Mouse (Mus musculus): ENCODE measurements around the gene Iqgap2. TPM values are rescaled to one million over a fixed set of nuclear protein-coding genes. Genes with fewer than 3 reads are reported as not detected.

Iqgap2 gene
- polyA plus RNA-seq, 1 experiment from 2014 or later: 9.6 TPM

DNA sequence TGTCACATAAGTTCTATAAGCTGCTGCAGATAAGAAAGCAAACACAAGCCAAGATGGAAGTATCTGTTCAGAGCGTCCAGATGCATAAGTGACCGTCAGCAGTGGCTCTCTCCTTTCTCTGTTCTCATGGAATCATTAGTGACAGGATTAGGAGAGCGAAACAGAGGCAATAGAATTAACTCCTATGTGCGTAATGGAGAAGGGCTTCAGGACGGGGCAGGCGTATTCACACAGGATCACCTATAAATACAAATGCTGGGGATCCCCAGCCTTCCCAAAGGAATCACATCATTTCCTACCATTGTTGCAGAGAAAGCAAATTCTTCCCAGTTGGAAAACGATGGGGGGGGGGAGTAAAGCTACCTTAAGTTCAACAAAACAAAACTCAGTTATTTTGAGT is 232.3 kb downstream of the Iqgap2 start:
- Histone ChIP-seq H3K4me3 (no peak overlapping the region), H3K9ac (no peak overlapping the region), H3K27ac (no peak overlapping the region), H3K36me3 (peaks cover 14% of the 10 kb centered on the region), H3K9me3 (no peaks in the 10 kb centered on the region), H3K27me3 (no peaks in the 10 kb centered on the region), H3K4me1 (peaks cover 4% of the 10 kb centered on the region; the same call in 1 of the 2 replicates), H3K4me2 (no peak overlapping the region)
- no peak for ATAC-seq (ENCODE audit: insufficient number of reproducible peaks, low FRiP score, low TSS enrichment, low read depth)
- WGBS: 78% methylated on average over 7 of the region's 7 CpGs

DNA sequence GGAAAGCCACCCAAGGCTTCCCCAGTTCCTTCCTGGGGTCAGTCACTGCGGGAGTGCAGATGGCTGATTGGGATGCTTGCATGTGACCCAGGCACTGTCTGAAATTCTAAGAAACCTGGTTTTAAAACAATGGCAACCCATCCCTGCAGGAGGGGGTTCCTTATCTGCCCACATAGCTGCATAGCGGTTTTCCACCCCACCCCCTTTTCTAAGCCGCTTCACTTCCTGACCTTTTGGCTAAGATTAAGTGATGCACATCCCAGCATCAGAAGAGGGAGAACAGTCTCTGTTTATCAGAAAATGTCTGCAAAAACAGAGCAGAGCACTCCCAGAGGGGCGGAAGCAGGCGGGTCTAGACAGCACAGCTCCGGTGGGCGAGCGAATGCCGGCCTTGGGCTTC is 234.6 kb downstream of the Iqgap2 start:
- WGBS: 78% methylated on average over 9 of the region's 9 CpGs
- no peak overlapping the region for H3K27ac ChIP-seq
- H3K4me1 ChIP-seq: peaks cover 4% of the 10 kb centered on the region; the same call in 1 of the 2 replicates
- peaks cover 7% of the 10 kb centered on the region; the same call in 1 of the 2 replicates for H3K36me3 ChIP-seq
- H3K27me3 ChIP-seq: no peaks in the 10 kb centered on the region
- H3K9ac ChIP-seq: no peak overlapping the region
- no peak for ATAC-seq (ENCODE audit: insufficient number of reproducible peaks, low FRiP score, low TSS enrichment, low read depth)
- H3K4me2 ChIP-seq: no peak overlapping the region
- no peak overlapping the region for H3K4me3 ChIP-seq
- no peaks in the 10 kb centered on the region for H3K9me3 ChIP-seq

DNA sequence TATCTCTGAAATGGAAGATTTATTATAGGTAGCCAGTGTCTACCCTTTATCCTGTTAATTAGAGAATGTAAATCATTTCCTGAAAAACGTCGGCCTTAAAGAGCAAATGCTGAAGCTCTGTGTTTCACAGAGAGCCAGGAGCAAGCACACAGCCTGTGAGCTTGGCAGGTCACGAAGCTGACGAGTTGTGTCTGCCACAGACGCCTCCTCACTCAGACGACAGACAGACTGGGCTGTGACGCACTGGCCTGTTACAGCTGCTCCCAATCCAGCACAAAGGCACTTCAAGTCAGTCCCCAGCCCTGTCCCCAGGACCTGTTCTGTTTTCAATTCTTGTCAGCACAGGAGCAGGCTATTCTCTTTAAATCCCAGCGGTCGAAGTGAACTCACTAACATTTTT is 236.4 kb downstream of the Iqgap2 start:
- Histone ChIP-seq H3K4me1 (peaks cover 4% of the 10 kb centered on the region; the same call in 1 of the 2 replicates), H3K27me3 (no peaks in the 10 kb centered on the region), H3K27ac (no peak overlapping the region), H3K4me2 (no peak overlapping the region), H3K36me3 (no peaks in the 10 kb centered on the region), H3K9me3 (no peaks in the 10 kb centered on the region), H3K9ac (no peak overlapping the region), H3K4me3 (no peak overlapping the region)
- WGBS: 16% methylated on average over 9 of the region's 9 CpGs
- ATAC-seq (ENCODE audit: insufficient number of reproducible peaks, low FRiP score, low TSS enrichment, low read depth): no peak

DNA sequence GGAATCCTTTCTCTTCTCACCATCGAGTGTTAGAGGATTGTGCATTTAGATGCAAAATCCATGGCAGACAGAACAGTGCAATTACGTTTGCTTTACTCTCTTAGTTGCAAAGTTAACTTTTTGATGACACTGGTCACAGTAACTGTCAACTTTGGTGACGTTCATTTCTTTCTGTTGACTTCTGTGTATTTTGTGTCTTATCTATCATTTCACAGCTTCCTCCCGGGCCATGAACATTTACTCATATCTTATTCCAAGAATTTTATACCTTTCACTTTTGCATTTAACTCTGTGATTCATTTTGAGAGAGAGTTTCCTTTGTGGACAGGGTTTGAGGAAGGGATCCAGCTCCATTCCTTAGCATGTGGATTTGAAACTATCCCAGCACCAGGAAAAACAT is 238.0 kb downstream of the Iqgap2 start:
- Histone ChIP-seq H3K9me3 (no peaks in the 10 kb centered on the region), H3K27me3 (no peaks in the 10 kb centered on the region), H3K4me3 (no peak overlapping the region), H3K36me3 (no peaks in the 10 kb centered on the region), H3K4me2 (no peak overlapping the region), H3K9ac (no peak overlapping the region), H3K27ac (no peak overlapping the region), H3K4me1 (peaks cover 4% of the 10 kb centered on the region; the same call in 1 of the 2 replicates)
- WGBS: 74% methylated on average over 4 of the region's 4 CpGs
- ATAC-seq (ENCODE audit: insufficient number of reproducible peaks, low FRiP score, low TSS enrichment, low read depth): no peak

DNA sequence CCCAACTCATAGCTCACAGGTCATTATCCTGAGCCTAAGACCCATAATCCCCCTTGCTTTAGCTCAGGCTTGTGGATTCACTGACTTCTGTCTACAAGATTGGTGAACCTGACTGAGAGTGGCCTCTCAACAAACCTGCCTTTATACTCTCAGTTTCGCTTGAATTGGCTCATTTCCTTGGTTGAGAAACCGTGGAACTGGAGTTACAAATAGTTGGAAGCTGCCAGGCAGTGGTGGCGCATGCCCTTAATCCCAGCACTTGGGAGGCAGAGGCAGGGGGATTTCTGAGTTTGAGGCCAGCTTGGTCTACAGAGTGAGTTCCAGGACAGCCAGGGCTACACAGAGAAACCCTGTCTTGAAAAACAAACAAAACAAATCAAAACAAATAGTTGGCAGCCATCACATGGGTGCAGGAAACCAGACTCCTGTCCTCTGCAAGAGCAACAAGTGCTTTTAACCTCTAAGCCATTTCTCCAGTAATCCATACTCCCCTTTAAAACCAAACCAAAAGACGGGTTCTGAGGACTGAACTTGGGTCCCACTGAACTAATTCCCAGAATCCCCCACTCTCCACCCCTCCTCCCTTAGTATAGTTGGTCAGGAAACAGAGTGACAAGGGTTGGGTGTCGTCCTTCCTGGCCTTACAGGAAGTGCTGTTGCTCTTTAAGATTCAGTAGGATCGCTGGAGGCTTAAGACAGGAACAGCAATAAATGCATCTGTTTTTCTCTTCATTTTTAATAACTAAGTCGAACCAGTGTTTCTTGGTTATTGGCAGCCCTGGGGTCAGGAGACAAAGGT is 239.7 kb downstream of the Iqgap2 start:
- no peak for ATAC-seq (ENCODE audit: insufficient number of reproducible peaks, low FRiP score, low TSS enrichment, low read depth)
- Histone ChIP-seq H3K9me3 (no peaks in the 10 kb centered on the region), H3K27ac (no peak overlapping the region), H3K9ac (no peak overlapping the region), H3K4me3 (no peak overlapping the region), H3K4me2 (no peak overlapping the region), H3K36me3 (no peaks in the 10 kb centered on the region), H3K27me3 (no peaks in the 10 kb centered on the region), H3K4me1 (peaks cover 4% of the 10 kb centered on the region; the same call in 1 of the 2 replicates)
- WGBS: 66% methylated on average over 7 of the region's 7 CpGs

DNA sequence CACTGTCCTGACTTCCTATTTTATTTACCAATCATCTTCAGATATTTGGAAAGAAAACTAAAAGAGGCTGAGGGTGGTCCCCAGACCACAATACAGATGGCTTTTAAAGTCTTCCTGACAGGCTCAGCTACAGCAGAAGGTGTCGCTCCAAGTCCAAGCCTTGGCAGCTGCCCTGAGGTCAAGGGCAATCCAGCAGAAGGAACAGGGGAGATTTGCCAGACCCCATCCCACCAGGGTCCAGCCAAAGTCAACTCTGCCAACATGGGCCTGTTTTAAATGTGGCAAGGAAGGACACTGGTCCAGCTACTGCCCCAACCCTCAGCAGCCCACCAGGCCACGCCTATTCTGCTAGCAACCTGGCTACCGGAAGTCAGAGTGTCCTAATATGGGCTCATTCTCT is 241.8 kb downstream of the Iqgap2 start:
- Histone ChIP-seq H3K36me3 (0 out of 2 replicates have a peak, but pooled peaks cover 3% of the 10 kb centered on the region), H3K4me2 (no peak overlapping the region), H3K27ac (no peak overlapping the region), H3K4me1 (no peaks in the 10 kb centered on the region), H3K27me3 (no peaks in the 10 kb centered on the region), H3K9me3 (no peaks in the 10 kb centered on the region), H3K9ac (no peak overlapping the region), H3K4me3 (no peak overlapping the region)
- no peak for ATAC-seq (ENCODE audit: insufficient number of reproducible peaks, low FRiP score, low TSS enrichment, low read depth)
- WGBS: 81% methylated on average over 3 of the region's 3 CpGs

DNA sequence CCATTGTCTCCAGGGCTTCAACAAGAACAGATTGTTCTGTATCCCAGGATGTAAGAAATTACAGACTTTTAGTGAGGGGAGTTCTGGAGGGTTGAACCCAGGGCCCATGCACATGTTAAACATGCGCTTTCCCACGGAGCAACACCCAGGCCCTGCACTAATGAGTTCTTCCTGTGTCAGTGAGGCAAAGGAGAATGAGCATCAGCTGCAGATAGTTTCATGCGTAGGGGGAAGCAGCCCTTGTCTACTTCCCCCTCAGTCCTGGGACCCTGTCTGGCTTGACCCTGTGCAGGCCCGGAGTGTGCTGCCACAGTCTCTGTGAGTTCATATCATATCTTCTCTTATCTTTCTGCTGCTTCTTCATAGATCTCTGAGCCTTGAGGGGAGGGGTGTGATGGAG is 244.5 kb downstream of the Iqgap2 start:
- Histone ChIP-seq H3K9me3 (no peaks in the 10 kb centered on the region), H3K4me2 (no peak overlapping the region), H3K36me3 (0 out of 2 replicates have a peak, but pooled peaks cover 3% of the 10 kb centered on the region), H3K9ac (no peak overlapping the region), H3K27me3 (no peaks in the 10 kb centered on the region), H3K27ac (peak overlapping the region; percentile 44; the same call in 1 of the 2 replicates), H3K4me1 (peaks cover 11% of the 10 kb centered on the region), H3K4me3 (no peak overlapping the region)
- ATAC-seq (ENCODE audit: insufficient number of reproducible peaks, low FRiP score, low TSS enrichment, low read depth): 0 out of 2 replicates have a peak, but pooled peaks have one; percentile 8
- 33% methylated on average over 4 of the region's 4 CpGs for WGBS

DNA sequence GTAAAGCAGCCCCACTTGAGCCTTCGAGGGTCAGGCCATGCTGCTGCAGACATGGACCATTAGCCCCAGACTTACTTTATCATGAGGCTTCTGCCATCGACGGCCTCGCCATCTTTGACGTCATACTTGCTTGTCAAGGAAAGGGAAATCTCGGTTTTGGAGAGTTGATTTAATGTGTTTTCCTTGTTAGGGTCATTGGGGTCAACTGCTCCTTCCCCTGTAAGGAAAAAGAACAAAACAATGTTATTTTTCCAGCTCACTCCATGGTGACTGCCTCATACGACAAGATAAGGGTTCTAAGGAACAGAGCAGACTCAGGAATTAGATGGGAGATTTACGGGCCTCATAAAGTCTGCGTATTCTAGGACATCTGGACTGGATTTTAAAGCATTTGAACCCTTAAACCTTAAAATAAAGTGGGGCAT is 245.0 kb downstream of the Iqgap2 start:
- H3K9ac ChIP-seq: no peak overlapping the region
- H3K9me3 ChIP-seq: no peaks in the 10 kb centered on the region
- 0 out of 2 replicates have a peak, but pooled peaks cover 3% of the 10 kb centered on the region for H3K36me3 ChIP-seq
- ATAC-seq (ENCODE audit: insufficient number of reproducible peaks, low FRiP score, low TSS enrichment, low read depth): no peak
- H3K4me1 ChIP-seq: peaks cover 11% of the 10 kb centered on the region
- H3K4me2 ChIP-seq: no peak overlapping the region
- 25% methylated on average over 9 of the region's 9 CpGs for WGBS
- no peak overlapping the region for H3K4me3 ChIP-seq
- H3K27me3 ChIP-seq: no peaks in the 10 kb centered on the region
- H3K27ac ChIP-seq: no peak overlapping the region

DNA sequence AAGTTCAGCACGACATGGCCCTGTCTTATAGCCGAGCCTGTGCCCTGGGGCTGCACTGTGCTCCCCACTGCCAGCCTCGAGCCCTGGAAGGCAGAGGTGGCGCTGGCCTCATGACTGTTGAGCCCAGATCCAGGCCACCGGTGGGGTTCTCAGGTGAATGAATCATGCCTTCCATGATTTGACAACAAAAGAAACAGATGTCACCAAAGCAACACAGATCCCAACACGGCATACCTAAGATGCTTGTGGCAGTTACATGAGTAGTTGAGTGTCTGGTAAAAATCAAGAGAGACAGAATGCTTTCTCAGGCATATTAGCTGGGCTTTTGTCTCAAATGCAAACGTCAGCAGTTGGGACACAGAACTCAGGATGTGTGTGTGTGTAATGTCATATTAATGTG is 248.0 kb downstream of the Iqgap2 start:
- no peak overlapping the region for H3K9ac ChIP-seq
- no peaks in the 10 kb centered on the region for H3K9me3 ChIP-seq
- 0 out of 2 replicates have a peak, but pooled peaks cover 3% of the 10 kb centered on the region for H3K36me3 ChIP-seq
- H3K4me2 ChIP-seq: no peak overlapping the region
- no peak for ATAC-seq (ENCODE audit: insufficient number of reproducible peaks, low FRiP score, low TSS enrichment, low read depth)
- no peak overlapping the region for H3K4me3 ChIP-seq
- H3K27ac ChIP-seq: peak overlapping the region; percentile 60
- 27% methylated on average over 7 of the region's 7 CpGs for WGBS
- H3K27me3 ChIP-seq: no peaks in the 10 kb centered on the region
- H3K4me1 ChIP-seq: peaks cover 16% of the 10 kb centered on the region

DNA sequence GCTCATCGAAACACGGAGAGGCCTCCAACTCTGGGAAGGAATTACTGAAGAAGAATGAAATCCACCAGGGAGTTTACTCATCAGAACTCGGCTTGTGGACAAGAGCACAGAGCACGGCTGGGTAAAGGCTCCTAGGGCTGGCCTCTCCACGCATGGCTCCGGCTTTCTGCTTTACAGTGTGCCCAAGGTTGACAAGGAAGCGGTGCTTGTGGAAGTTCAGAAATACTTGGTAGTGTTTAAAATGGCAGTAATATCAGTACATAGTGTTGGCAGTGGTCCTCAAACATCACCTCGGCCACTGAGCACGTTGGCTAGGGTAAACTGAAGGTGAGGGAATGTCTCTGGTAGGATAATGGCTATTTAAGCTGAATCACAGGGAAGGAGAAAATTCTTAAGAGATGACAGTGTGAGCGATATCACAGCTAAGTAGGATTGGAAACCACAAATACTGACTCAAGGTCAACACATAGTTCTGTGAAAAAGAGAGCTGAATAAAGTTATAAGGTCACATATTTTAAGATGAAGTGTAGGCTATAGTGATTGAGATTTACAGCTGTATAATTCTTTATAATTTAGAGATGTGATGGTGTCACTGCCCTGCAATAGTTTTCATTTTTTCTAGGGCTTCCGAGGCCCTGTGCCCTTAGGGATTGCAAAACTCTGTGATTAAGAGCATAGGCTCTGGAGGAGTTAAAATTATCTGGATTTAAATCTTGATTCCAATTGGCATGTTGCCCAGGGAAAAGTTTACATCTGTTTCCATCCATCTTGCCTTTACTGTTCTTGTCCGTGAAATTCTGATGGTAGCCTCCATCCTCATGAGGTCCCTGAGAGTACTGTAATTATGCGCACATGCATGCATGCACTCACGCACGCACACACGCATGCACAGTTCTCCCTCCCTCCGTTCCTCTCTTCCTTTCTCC is 250.4 kb downstream of the Iqgap2 start:
- ATAC-seq (ENCODE audit: insufficient number of reproducible peaks, low FRiP score, low TSS enrichment, low read depth): no peak
- Histone ChIP-seq H3K27me3 (no peaks in the 10 kb centered on the region), H3K9ac (no peak overlapping the region), H3K4me1 (peaks cover 16% of the 10 kb centered on the region), H3K36me3 (no peaks in the 10 kb centered on the region), H3K9me3 (no peaks in the 10 kb centered on the region), H3K4me3 (no peak overlapping the region), H3K27ac (no peak overlapping the region), H3K4me2 (no peak overlapping the region)
- 71% methylated on average over 17 of the region's 17 CpGs for WGBS

DNA sequence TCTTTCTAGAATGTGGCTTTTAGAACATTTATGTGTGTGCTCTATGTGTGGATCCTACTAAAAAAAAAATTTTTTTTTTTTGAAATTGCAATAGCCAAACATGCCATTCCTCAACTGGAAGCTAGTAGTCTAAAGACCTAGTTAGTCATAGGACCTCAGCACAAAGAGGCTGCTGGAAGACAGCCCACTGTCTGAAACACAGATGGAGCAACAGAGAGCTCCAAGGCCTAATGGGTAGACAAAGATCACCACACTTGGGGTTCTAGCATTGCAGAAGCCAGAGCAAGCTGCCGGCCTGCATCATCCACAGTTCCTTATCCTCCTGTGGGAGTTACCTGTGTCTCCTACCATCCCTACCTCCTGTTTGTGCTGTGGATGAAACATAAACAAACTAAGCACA is 251.3 kb downstream of the Iqgap2 start:
- H3K27me3 ChIP-seq: no peaks in the 10 kb centered on the region
- 93% methylated on average over 1 of the region's 1 CpGs for WGBS

More for the DNA sequence above, 251.3 kb downstream of the Iqgap2 start:
- no peak overlapping the region for H3K4me3 ChIP-seq
- no peaks in the 10 kb centered on the region for H3K9me3 ChIP-seq
- no peak overlapping the region for H3K4me2 ChIP-seq
- no peak for ATAC-seq (ENCODE audit: insufficient number of reproducible peaks, low FRiP score, low TSS enrichment, low read depth)
- H3K9ac ChIP-seq: no peak overlapping the region
- peaks cover 16% of the 10 kb centered on the region for H3K4me1 ChIP-seq
- H3K27ac ChIP-seq: no peak overlapping the region
- no peaks in the 10 kb centered on the region; the same call in 1 of the 2 replicates for H3K36me3 ChIP-seq

Measured in limb, embryonic 15.5 days (tissue).